Mouse (Mus musculus) T-helper 1 cell (primary cell): ENCODE data around the gene 4930522H14Rik.

Source experiments
- in situ Hi-C: fragments of 300-600 bp; cut with MboI, MseI; formaldehyde crosslinking; loops from one replicate; pipeline ENCODE4 v1.15.1; 2025; ENCODE audit warnings: high pct_unique_total_duplicates

Gene 4930522H14Rik

DNA sequence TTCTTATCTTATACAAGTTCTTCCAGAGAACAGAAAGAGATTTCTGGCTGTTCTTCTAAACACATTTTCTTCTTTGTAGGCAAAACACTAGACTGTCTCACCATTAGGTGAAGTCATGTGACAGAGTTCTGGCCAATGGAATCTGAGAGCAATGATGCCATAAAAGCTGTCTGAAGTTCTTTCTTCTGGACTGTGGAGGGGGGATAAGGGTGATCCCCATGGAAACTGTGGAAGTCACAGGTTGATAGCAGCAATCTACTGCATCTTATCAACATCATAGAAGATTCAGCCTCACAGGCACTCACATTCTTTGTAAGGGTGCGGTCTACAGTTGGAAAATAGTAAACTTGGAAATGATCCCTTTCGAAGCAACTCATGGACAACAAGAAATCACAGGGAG is at the start of gene 4930522H14Rik:
TSS of gene 4930522H14Rik (minus strand) at position 187 of the 400 bp plus-strand sequence.
- in situ Hi-C loops = no loop called here

DNA sequence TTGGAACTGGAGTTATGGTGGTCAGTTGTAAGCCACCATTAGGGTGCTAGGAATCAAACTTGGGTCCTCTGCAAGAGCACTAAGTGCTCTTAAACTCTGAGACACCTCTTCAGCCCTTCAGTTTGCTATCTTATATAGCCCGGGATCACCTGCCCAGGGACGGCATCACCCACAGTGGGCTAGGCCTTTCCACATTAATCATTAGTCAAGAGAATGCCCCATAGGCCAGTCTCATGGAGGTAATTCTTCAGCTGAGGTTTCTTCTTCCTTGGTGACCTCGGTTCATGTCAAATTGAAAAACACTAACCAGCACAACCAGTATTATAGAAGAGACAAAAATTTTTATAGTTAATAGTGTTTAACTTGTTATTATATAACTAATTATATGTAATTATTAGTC is 47.3 kb upstream of the 4930522H14Rik start:
- in situ Hi-C loops = no loop called here

DNA sequence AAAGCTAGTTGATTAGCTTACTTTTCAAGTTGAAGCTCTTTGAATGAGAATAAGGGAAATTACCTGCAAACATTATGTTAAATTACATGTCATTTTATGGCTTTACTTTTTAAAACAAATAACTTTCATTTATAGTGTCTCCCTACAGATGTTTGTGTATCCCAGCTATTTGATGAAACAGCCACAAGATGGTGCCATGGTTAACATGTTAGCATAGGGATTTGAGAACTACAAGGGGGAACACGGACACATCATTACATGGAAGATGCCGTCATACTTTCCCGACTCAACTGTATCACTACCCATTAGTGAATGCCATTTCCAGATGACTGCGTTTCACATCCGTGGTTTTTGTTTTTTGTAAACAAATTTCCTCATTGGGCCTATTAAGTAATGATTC is 45.8 kb upstream of the 4930522H14Rik start:
- in situ Hi-C loops = no loop called here

DNA sequence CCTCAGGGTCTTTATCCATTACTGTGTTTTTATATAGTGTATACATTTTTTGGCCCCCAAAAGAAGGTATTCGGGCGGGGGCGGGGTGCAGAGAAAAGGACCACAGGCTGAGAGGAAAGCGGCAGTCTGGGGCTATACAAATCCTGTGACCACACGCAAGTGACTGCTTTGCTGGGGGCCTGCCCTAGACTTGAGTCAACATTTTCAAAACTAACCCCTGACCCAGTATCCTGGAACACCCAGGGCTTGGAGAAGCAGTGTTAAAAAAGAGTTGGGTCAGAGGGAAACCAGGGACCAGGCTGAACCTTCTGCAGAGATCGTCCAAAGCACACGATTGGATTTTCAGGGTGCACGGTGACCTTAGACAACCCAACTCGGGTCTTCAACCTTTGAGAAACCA is 43.7 kb upstream of the 4930522H14Rik start:
- in situ Hi-C loops = no loop called here

DNA sequence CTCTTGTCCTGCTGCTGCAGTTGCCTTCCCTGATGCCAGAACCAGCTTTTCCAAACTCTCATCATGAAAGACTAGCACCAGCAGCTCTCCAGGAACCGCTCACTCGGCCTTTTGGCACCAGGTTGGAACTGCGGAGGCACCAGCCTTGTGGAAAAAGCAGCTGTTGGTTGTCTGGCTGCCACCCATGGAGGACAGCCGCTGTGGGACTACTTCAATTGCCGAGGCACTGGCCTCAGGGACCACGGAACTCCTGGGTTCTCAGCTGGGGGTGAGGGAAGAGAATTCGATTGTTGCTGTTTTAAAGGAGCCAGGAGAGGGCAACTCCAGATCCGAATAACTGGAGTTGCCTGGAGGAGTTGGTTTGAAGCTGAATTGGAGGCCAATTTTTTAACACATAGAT is 43.2 kb upstream of the 4930522H14Rik start:
- in situ Hi-C loops = no loop called here

DNA sequence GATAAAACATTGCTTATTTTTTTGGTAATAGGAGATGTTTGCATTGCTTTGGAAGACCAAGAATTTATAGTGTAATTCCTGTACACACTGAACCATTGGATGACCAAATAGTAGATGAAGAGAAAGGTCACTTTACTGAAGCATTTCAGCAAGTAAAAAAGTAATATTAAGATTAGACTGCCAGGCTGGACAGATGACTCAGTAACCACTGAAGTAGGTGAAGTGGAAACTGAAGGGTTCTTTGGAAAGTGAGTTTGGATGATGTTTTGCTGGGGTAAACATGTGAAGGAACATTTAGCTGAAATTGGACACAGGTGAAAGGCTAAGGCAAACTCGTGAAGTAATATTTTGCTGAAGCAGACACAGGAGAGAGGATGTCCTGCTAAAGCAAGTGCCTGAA is 41.5 kb upstream of the 4930522H14Rik start:
- in situ Hi-C loops = no loop called here

DNA sequence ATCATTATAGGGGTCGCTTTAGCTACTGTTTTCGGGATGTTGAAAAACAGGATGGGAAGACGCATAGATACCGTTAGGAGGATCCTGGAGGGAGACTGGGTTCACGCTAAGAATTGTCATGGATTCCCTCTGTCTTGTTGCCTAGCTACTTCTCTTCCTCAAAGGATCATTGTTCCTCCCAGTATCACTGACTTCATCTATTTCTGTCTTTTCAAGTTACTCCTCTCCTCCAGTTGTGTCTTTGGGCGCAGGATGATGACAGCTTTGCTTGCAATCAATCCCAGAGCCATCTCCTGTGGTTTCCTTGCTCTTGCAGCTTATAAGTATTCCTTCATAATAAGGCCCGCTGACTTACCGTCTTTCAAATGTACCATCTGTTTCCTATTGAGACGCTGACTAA is 38.3 kb upstream of the 4930522H14Rik start:
- in situ Hi-C loops = no loop called here

DNA sequence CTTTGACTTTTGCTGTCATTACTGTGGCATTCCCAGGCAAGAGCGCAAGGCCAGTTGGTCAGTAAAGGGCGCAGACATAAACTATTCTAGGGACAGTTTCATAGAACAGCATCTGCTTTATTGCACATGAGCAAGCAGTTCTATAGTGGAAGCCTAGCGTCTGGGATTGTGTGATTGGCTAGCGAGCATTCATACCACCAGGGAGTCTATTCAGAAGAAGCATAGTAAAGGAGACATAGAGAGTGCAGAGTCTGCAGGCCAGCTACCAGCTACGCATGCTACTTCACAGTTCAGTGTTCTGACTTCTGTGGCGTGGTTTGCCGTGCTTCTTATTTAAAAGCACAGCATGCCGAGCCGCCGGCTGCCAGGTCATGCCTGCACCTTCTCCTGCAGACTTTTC is 37.9 kb upstream of the 4930522H14Rik start:
- in situ Hi-C loops = no loop called here

DNA sequence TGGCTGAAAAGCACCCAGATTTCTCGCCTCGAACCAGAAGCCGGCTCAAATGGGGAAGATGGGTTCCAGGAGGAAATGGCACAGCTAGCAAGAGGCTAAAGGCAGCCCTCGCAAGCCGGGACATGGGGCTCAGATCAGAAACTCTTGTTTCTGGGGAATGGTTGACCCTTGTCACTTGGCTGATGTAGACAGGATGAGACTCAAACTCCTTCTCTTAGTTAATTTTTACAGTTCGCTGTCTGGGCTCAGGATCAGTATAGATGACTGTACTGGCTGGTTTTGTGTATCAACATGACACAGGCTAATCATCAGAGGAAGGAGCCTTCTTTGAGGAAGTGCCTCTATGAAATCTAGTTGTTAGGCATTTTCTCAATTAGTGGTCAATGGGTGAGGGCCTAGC is 33.6 kb upstream of the 4930522H14Rik start:
- in situ Hi-C loops = no loop called here

DNA sequence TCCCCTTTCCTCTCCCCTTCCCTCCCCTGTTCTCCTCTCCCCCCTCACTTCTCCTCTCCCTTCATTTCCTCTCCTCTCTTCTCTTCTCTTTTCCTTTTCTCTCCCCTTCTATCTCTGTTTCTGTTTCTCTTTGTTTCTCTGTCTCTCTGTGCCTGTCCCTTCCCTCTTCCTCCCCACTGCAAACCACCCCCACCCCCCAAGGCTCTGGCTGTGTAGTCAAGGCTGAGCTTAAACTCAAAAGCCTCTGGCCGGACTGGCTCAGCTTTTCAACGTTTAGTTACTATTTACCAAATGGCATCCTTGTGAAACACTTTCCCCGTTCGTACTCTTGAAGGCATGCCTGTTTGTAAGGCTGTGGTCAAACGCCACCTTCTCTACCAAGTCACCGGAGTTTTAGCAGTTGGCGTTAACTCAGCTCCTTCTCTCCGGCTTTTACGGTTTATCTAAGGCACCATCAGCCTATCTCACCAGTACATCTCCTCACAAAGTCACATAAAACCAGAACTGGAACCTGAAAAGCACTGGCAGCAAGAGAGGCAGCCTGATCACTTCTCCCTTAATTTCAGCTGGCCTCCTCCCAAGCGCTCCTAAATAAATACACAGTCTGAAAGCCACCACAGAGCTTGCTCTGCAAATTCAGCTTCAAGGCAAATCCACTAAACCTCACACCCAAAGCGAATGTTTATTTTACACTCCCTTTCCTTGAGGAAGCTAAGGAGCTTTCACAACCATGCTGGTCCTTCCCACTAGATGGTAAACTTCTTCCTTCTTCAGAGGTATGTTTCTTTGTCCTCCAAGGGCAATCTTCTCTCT is 19.4 kb upstream of the 4930522H14Rik start:
- in situ Hi-C loops = no loop called here

DNA sequence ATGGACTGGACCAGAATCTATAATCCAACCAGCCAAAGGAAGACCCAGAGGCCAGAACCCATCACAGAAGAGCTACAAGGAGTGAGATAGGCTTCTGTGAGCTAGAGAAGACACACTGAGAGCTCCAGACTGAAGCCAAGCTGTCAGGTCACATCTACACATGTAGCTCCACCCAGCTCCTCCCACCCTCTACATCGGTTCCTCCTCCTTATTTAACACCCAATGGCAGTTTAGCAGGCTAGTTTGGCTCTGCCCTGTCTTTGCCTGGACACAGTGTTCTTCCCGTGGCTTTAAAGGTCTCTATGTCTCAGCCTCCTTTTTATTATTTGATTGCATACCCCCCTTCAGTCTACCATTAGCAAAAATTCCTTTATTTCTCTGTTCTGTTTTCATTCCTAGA is 16.2 kb upstream of the 4930522H14Rik start:
- in situ Hi-C loops = no loop called here

DNA sequence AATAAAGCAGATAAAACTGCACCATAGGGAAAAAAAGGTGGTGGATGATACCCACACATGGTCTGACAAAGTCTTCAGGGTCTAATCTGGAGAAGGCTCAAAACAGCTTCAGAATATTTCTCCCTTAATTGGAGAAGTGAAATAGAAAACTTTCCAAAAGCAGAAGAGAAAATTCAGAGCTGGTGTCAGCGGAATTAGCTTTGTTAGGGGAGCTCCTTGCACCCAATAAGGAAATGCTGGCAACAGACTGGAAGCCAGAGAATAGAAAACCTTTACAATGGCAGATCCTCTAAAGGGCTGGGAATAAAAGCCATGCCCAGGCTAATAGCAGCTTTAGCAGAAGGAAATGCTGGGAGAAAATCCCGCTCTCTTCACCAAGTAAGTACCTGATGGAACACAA is 15.4 kb upstream of the 4930522H14Rik start:
- in situ Hi-C loops = no loop called here

DNA sequence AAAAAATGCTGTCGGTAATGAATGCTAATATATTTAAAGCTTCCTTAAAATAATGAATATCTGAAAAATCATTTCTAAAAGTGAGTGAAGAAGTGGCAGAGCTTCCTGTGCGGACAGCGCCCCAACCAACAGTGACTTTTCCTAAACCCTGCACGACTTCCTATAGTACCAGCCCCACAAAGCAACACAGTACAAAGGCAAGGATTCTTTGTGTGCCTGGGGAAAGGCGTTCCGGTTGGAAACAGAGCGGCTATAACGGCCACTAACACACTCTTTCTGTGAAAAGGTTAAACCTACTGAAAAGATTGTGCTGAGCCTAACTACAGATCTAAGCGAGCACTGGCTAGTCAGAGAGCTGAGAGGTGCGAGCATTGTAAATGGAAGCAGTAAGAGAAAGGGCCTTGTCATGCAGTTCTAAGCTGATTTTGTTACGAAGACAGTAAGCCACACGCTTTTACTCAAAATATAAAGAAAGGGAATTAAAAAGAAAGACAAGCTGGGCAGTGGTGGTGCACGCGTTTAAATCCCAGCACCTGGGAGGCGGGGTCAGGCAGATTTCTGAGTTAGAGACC is 766 bp downstream of the 4930522H14Rik start:
- in situ Hi-C loops = no loop called here

DNA sequence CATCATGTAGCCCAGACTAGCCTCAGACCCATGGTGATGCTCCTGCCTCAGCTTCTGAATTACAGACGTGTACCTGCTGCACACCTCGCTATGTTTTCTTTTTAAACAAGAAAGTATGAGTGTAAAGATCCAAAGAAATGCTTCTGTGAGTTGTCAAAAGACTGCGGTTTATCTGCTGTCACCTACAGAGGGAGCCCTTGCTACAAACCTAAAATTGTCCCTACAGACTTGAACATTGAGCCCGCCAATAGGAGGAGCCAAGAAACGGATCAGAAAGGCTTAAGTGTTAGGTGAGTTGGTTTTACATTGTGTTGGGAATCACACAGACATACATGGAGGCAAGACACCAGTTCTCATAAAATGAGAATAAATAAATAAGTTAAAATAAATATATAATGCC is 26.2 kb downstream of the 4930522H14Rik start:
- in situ Hi-C loops = loop anchor here (10.0 kb wide), 2 partner anchors 140 to 230 kb away; no protein-coding TSS in a partner anchor

DNA sequence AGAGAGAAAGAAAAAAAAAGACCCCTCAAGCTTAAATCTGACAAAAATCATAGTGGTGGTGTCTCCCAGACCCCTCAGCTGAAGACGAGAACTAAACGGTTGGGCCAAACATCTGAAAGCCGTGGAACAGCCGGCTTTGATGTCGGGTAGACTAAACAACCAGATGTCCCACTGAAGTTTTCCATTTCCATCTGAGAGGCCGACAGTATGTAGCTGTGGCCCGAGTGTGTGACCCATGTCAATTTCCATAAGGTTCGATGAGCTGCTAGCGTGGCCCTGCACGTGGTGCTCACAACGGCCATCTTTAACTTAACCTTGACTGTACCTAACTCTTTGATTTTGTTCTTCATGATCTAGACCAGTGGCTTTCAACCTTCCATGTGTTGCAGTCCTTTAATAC is 32.6 kb downstream of the 4930522H14Rik start:
- in situ Hi-C loops = loop anchor here (25.0 kb wide), 1 partner anchor 514 kb away; no protein-coding TSS in a partner anchor

DNA sequence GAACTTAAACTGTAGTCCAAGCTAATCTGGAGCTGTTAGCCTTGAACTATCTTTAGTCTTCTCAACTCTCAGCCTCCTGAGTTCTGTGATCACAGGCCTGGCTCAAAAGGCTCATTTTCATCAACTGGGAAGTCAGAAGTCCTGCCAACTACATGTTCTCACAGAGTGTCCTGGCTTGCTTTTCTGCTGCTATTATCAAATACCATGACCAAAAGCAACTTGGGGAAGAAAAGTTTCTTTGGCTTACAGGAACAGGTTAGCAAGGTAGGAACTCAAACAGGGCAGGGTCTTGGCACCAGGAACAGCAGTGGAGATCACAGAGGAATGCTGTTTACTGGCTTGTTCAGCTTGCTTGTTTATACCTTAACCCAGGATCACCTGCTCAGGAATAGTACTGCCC is 37.5 kb downstream of the 4930522H14Rik start:
- in situ Hi-C loops = loop anchor here (25.0 kb wide), 1 partner anchor 519 kb away; no protein-coding TSS in a partner anchor

DNA sequence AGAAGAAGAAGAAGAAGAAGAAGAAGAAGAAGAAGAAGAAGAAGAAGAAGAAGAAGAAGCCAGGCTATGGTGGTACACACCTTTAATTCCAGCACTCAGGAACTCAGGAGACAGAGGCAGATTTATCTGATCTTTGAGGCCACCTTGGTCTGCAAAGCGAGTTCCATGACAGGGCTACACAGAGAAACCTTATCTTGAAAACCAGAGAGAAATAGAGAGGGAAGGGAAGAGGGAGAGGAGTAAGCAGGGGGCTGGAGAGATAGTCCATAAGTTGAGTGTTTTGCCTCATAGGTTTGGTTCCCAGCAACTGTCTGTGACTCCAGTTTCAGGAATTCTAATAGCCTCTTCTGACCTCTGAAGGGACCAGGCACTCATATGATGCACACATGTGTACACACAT is 42.3 kb downstream of the 4930522H14Rik start:
- in situ Hi-C loops = loop anchor here (25.0 kb wide), 1 partner anchor 523 kb away; no protein-coding TSS in a partner anchor

DNA sequence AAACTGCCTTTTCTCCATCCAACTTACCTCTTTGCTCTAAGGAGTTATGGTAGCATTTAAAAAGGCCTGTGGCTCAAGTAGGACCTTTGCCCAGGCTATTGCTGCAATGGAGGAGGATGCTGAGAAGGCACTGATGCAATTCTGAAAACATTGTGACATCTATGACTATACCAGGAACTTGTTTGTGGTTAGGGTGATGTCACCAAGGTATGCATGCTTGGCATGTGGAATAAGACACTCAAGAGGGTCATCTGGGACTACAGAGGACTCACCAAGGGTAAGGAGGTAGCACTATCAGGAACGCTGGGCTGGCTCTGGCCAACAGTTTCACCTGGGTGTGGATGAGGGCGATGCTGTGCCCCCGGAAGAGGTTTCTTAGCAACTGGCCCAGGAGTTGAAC is 46.5 kb downstream of the 4930522H14Rik start, which contains the start of gene Rnf11:
TSS of gene Rnf11 (minus strand) at position 108 of the 400 bp plus-strand sequence.
- in situ Hi-C loops = loop anchor here (25.0 kb wide), 1 partner anchor 528 kb away; no protein-coding TSS in a partner anchor

DNA sequence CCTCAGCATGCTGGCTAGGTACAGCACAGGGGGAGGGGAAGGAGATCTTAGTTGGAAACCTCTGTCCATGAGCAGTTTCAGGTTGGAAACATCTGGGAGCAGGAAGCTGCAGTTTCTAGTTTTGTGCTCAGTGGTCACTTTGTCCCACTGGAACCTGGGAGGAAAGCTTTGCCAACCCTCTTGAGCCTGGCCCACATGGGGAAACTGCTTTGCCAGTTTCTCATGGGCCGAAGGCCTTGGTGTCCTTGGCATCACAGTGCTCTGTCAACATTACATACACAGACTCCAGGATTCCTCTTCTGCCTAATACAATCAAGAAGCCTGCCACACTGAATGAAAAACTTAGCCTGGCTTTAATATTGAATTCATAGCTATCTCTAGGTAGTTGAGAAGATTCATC is 48.4 kb downstream of the 4930522H14Rik start:
- in situ Hi-C loops = loop anchor here (25.0 kb wide), 1 partner anchor 530 kb away; no protein-coding TSS in a partner anchor

DNA sequence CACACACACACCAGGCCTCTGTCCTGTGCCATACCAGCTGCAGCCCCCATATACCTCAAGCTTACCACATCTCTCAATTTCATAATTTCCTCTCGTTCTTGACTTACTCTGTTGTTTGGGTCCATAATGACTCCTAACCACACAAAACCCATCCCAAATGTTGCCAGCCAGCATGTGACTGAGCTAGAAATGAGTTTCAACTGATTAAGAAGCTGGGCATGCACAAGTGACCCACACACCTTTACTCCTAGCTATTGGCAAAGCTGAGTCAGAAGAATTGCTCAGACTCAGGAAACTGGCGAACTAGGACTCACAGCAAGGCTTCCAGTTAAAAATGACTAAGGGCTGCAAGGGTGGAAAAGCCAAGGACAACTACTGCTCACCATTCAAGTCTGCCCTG is 49.7 kb downstream of the 4930522H14Rik start:
- in situ Hi-C loops = loop anchor here (25.0 kb wide), 1 partner anchor 531 kb away; no protein-coding TSS in a partner anchor

DNA sequence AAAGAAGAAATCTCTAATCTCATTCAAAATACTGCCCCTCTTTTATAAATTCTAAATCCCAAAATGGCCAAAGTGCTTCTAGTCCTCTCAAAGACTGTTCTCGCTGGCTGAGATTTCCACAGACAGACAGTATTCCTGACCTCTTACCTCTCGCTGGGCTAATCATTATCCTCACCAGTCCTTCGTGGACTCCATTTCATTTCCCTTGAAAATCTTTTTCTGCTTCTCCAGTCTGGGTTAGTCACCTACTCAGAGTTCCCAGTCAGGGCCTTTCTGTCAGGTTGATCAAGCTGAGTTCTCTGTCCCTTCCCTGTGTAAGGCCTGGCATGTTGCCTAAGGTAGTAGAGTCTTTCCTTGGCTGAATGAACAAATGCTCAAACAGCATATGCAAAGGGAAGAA is 53.6 kb downstream of the 4930522H14Rik start:
- in situ Hi-C loops = loop anchor here (25.0 kb wide), 1 partner anchor 535 kb away; no protein-coding TSS in a partner anchor

DNA sequence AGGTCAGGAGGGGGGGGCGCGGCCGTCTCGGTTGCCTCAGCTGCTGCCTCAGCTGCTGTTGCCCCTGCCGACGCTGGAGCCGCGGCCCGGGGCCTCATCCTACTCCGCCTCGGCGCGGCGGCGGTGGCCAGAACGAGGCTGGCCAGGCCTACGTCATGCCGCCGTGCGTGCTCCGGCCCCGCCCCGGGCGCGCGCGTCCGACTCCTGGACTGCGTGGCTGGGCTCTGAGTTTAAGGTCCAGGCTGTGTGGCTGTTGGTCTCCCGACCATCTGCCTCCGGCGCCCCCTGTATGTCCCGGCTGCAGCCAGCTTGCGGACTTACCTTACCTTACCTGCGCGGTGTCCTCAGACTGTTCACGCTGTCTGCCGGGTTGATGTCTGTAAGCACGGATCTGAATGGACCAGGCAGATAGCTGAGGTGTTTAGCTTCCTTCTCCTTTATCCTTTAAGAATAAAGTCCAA is 54.5 kb downstream of the 4930522H14Rik start:
- in situ Hi-C loops = loop anchor here (25.0 kb wide), 1 partner anchor 536 kb away; no protein-coding TSS in a partner anchor
